Mouse (Mus musculus): ENCODE results near the gene Mcm7. TPM values are rescaled to one million over a fixed set of nuclear protein-coding genes. Genes with fewer than 3 reads are reported as not detected.

Mcm7 gene
- total RNA-seq (2023), result 103 and 141 TPM in 2 replicates

DNA sequence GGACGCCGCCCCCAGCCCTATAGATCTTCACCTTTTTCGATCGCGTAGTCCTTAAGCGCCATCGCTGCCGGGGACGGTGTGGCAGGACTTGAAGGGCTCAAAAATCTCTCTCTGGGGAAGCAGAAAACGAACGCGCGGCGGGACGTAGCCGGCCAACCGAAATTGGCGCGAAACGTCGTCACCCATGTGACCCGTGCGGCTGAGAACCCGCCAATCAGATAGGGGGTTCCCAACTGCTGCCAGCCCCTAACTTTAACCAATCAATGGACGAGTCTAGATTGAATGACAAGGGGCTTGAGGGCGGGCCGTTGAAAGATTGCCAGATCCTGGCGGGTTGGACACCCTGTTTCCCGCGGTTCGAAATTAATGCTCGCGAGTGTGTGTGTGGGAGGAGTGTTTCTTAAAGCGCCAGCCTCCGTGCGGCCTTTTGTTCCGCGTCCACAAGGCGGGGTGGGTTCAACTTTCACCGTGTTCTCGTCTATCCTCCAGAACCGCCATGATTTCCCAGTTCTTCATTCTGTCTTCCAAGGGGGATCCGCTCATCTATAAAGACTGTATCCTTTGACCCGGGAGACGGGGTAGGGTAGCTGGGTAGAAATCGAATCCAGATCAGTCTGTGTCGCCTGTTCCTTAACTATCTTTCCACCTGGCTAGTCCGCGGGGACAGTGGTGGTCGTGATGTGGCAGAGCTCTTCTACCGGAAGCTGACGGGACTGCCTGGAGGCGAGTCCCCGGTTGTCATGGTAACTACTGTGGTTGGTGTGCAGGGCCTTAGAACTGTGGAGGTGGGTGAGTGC is at the start of gene Mcm7, which contains the start of gene Ap4m1:
Mcm7 (minus strand) TSS at position 728 of the 797 bp plus-strand sequence.
Ap4m1 (plus strand) TSS at position 308 of the 797 bp plus-strand sequence.

GRCm38 (mm10) chr5:138193771-138194727 is 21.8 kb upstream of the Mcm7 start, which contains the start of gene Mblac1:
Gene Mblac1, plus strand, starts transcription at chr5:138194314.

DNA sequence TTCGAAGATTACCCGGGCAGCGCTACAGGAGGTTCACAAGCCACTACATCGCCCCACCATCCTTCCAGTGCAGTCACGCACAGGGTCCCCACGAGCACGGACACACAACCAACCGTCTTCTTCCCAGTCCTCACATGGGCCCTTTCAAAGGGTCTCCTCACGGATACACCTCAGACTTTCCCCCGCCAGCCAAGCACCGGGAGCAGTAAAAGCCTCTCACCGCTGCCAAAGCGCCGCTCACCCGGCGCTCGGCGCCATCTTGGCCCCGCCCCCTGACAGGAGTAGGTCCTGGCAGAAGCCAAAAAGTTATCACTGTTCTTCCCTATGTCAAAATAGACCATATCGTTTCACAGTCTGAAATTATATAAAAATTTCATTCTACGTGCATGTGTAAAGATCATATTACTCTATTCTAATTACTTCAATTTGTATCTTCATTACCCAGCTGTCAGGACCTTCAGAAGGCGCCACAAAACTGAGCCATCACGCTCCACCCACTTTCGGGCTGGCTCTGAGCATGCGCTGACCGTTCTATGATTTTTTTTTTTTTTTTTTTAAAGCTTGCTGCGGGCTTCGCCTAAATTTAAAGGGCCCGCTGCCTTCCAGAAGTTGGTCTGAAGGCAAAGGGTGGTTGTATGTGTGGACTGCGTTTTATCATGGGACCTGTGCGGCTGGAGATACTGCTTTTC is 14.9 kb upstream of the Mcm7 start, which contains the start of the genes Taf6 and Cnpy4:
Taf6 (minus strand) TSS at position 502 of the 689 bp plus-strand sequence.
Cnpy4 (plus strand) TSS at position 536 of the 689 bp plus-strand sequence.

GRCm38 (mm10) chr5:138160842-138161665 is 11.2 kb downstream of the Mcm7 start, which contains the start of gene Cops6:
Gene Cops6, plus strand, starts transcription at chr5:138161071.

DNA sequence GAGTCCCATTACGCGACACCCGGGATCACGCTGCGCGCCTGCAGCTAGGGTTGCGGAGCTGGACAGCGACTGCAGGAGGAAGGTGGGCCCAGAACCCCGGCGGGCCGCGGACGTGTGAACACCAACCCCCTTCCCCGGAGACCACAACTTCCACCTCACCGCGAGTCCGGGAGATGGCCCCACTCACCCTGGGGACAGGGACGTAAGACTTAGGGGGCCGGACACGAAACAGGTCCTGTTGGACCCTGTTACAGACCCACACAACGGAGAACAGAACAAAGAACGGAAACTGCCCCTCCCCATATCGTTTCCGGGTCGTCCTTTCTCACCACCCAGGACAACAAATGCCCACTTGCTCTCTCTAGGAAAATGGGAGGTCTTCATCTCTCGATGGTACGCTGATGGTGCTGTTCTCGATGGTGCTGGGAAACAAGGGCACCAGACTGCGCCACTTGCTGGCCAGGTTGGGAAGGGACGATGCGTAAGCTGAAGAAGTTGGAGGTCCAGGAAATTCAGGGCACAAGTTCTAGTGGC is 16.7 kb downstream of the Mcm7 start, which contains the start of gene Zfp113:
Zfp113 (minus strand) TSS at position 302 of the 534 bp plus-strand sequence.

DNA sequence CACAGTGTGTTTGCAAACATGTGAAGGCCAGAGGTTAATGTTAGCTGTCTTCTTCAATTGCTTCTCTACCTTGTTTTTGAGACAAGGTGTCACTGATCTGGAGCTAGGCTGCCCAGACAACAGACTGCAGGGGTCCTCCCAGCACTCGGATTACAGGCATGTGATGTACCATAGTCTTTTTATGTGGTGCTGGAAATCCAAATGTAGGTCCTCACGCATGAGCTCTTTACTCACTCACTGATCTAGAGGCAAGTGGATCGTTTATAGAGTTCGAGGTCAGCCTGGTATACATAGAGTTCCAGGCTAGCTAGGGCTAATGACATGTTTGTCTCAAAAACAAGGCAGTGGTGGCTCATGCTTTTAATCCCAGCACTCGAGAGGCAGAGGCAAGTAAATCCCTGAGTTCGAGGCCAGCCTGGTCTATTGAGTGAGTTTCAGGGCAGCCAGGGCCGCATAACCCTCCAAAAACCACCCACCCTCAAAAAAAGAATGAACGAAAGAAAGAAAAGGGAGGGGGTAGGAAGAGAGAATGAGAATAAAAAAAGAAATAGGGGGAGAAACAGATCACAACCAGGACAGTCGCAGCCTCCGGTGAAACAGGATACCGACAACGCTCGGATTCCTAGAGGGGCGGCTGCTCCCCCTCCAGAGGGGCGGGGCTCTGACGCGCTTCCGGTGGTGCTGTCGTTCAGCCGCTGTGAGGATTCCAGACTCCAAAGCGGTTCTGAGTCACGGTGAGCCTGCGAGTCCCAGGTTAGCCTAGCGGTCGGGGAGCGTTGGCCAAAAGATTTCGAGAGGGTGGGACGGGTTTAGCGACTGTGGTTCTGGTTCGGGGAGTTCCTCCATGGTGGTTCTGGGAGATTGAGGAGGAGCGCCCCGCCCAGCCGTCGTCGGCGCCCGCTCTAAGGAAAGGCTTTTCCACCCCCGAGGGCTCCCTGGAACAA is 55.7 kb downstream of the Mcm7 start, which contains the start of gene Zscan21:
Zscan21 (plus strand) TSS at position 649 of the 944 bp plus-strand sequence.

Other genes starting within 250 kb of the Mcm7 start
- not detected in 2 replicates for gene Gjc3, start 209.3 kb downstream of the Mcm7 start, total RNA-seq (2023)
- 0.88 and 0.92 TPM in 2 replicates for gene Azgp1, start 190.9 kb downstream of the Mcm7 start, total RNA-seq (2023)
- not detected in 2 replicates for gene Smok3a, start 151.2 kb downstream of the Mcm7 start, total RNA-seq (2023)
- not detected in 2 replicates for gene Smok3b, start 151.0 kb downstream of the Mcm7 start, total RNA-seq (2023)
- not detected in 2 replicates for gene Smok3c, start 119.2 kb downstream of the Mcm7 start, total RNA-seq (2023)
- gene Zkscan1, start 87.3 kb downstream of the Mcm7 start, total RNA-seq (2023), result 8.6 and 9.6 TPM in 2 replicates
- 4.9 and 5.4 TPM in 2 replicates for gene Zscan21, start 55.5 kb downstream of the Mcm7 start, total RNA-seq (2023)
- 0.98 and 1.2 TPM in 2 replicates for gene Zfp113, start 16.7 kb downstream of the Mcm7 start, total RNA-seq (2023)
- gene Cops6, start 11.4 kb downstream of the Mcm7 start, total RNA-seq (2023), result 31.1 and 37.3 TPM in 2 replicates
- gene Ap4m1, start 420 bp downstream of the Mcm7 start, total RNA-seq (2023), result 19.7 and 22.1 TPM in 2 replicates
- 15.3 and 16.8 TPM in 2 replicates for gene Taf6, start 15.0 kb upstream of the Mcm7 start, total RNA-seq (2023)
- 9.6 and 13.9 TPM in 2 replicates for gene Cnpy4, start 15.1 kb upstream of the Mcm7 start, total RNA-seq (2023)
- gene Mblac1, start 21.9 kb upstream of the Mcm7 start, total RNA-seq (2023), result 3.1 and 3.2 TPM in 2 replicates
- 0.35 and 0.39 TPM in 2 replicates for gene Nxpe5, start 53.5 kb upstream of the Mcm7 start, total RNA-seq (2023)
- gene Lamtor4, start 83.1 kb upstream of the Mcm7 start, total RNA-seq (2023), result 160 and 171 TPM in 2 replicates
- gene BC037034, start 91.6 kb upstream of the Mcm7 start, total RNA-seq (2023), result 127 and 132 TPM in 2 replicates
- gene Gal3st4, start 100.4 kb upstream of the Mcm7 start, total RNA-seq (2023), result not detected in 2 replicates
- gene Gm43720, start 107.5 kb upstream of the Mcm7 start, total RNA-seq (2023), result not detected in 2 replicates
- gene Gpc2, start 107.6 kb upstream of the Mcm7 start, total RNA-seq (2023), result 2.3 and 4.3 TPM in 2 replicates
- 1.4 and 2.2 TPM in 2 replicates for gene Stag3, start 107.8 kb upstream of the Mcm7 start, total RNA-seq (2023)
- 1.5 and 2.1 TPM in 2 replicates for gene Pvrig, start 169.5 kb upstream of the Mcm7 start, total RNA-seq (2023)

Measured in neutrophil, adult 65 days (primary cell).